Mouse (Mus musculus): ENCODE measurements around the gene Acot2.
A peak's percentile ranks its signal among the peaks of the same experiment; 100 is the strongest.
"Not testable (repeated sequence)": the region's sequence is repeated elsewhere in the genome, so short reads cannot be mapped to it uniquely, and the experiment has no call there.

The Acot2 gene

DNA sequence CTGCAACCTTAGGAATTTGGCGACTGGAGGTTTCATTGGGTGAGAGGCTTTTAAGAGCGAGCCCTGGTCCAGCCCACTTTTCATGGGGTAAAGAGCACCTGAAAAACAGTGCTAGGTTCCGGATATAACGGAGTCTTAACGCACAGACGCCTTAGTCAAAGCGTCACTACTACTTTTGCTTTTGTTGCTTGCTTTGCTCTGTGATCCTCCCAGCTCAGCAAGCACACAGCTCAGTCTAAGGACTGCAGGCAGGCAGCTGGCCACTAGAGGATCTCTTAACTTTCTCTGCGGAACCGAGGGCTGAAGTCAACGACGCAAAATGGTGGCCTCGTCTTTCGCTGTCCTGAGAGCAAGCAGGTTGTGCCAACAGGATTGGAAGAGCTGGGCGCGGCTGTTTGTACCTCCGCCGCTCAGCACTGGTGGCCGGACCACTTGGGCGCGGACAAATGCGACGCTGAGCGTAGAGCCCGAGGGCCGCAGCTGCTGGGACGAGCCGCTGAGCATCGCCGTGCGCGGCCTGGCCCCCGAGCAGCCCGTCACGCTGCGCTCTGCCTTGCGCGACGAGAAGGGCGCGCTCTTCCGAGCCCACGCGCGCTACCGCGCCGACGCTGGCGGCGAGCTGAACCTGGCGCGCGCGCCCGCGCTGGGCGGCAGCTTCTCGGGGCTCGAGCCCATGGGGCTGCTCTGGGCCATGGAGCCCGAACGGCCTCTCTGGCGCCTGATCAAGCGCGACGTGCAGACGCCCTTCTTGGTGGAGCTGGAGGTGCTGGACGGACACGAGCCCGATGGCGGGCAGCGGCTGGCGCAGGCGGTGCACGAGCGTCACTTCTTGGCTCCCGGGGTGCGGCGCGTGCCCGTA, at the start of gene Acot2:
Gene Acot2, plus strand, starts transcription at position 279 of the 859 bp plus-strand sequence.
- peak; percentile 83 for DNase-seq (ENCODE audit: inconsistent ontology term)

DNA sequence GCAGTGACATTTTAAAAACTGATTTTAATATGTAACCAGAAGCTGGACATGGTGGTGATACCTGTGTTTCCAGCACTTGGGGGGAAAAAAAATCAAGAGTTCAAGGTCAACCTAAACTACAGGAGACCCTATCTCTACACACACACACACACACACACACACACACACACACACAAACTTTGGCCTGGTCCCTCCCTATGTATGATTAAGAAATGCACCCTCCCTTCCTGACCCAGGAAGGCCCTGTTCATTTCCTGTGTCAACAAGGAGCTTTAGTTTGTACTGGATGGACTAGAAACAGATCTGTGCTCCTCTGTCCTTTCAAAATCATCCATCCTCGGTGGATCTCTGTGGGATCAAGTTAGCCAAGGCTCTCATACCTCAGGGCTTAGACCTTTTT, 49.1 kb upstream of the Acot2 start:
- DNase-seq (ENCODE audit: inconsistent ontology term): not testable (repeated sequence)

DNA sequence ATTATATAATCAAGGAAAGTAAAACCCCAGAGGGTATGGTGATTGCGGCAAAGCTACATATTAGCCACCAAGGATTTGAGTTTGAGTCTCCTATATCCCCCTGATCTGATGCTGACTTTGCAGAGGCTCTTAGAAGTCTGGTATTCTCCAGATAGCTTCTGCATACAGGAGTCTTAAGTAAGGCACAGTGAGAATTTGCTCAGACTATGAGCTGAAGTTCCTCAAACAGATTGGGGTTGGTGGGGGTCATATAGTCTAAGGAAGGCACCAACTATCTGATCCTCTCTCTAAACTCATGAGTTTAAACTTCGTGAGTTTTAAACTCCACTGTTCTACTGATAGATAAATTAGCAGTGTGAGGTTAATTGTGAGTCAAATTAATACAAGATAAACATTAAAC, 48.3 kb upstream of the Acot2 start:
- DNase-seq (ENCODE audit: inconsistent ontology term): no peak

GRCm38 (mm10) chr12:83940031-83940430, 47.6 kb upstream of the Acot2 start:
- DNase-seq (ENCODE audit: inconsistent ontology term): no peak

DNA sequence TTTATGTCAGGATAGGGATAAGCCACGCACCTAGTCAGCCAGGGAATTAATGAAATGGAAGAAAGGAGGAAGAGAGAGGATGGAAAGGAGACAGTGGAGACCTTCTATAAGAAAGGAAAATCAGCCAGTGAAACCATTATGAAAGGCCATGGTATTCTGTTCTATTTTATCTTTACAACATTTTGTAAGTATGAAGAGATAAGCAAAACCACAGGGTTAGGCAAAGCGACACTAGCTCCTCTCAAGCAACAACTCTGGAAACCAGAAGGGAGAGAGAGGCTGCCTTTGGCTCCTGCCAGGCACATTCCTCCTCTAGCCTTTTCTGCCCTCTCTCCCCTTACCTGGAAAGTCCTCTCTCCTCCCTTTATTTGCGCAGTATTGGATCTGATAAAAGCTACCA, 45.7 kb upstream of the Acot2 start:
- DNase-seq (ENCODE audit: inconsistent ontology term): no peak

GRCm38 (mm10) chr12:83947260-83947811, 40.3 kb upstream of the Acot2 start:
- DNase-seq (ENCODE audit: inconsistent ontology term): no peak

GRCm38 (mm10) chr12:83949043-83949442, 38.6 kb upstream of the Acot2 start:
- no peak for DNase-seq (ENCODE audit: inconsistent ontology term)

DNA sequence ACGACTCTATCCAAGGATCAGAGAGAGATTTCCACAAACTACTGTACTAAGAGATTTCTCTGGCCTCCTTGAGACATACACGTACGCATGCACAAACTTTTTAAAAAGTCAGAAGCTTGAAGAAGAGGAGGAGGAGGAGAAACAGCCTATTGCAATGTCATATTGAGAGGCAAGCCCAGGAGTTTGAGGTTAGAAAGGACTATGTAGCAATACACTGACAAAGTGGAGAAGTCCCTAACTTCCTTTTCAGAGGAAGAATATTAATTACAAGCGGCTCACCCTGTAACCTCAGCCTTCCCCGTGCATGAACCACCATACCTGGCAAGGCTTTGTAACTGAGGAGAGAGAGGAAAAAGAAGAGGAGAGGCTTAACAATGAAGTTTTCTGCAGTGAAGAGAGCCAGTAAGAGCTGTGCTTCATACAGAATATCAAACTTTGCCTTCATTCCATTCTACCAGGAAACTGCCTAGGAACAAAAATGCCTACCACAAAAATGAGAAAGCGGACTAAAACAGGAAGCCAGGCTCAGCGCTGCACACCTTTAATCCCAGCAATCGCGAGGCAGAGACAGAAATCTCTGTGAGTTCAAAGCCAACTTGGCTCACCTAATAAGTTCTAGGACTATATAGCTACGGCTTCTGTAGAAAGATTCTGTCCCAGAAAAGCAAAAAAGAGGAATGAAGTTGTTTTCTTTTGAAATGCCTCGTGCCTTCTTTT, 37.7 kb upstream of the Acot2 start:
- peak; percentile 6 for DNase-seq (ENCODE audit: inconsistent ontology term)

DNA sequence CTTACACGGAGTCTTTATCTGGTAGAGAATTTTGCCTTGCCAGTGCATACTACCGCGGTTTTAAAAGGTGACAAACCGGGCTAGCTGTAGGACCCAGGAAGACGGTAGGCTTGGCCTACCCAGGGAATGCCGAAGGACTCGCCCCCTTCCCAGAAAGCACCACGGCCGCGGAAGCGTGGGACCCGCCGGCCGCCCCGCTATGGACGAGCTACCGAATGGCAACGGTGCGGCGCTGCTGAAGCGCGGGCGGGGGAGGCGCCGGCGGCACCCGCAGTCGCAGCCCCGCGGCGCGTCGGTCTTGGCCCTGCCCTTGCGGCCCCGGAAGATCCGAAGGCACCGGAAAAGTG, 37.2 kb upstream of the Acot2 start, which contains the start of gene Riox1:
Gene Riox1, plus strand, starts transcription at position 116 of the 347 bp plus-strand sequence.
- peak; percentile 93 for DNase-seq (ENCODE audit: inconsistent ontology term)

- peak; percentile 42 for DNase-seq (ENCODE audit: inconsistent ontology term)
These were observed 36.6 kb upstream of the Acot2 start for GRCm38 (mm10) chr12:83950840-83951701.

DNA sequence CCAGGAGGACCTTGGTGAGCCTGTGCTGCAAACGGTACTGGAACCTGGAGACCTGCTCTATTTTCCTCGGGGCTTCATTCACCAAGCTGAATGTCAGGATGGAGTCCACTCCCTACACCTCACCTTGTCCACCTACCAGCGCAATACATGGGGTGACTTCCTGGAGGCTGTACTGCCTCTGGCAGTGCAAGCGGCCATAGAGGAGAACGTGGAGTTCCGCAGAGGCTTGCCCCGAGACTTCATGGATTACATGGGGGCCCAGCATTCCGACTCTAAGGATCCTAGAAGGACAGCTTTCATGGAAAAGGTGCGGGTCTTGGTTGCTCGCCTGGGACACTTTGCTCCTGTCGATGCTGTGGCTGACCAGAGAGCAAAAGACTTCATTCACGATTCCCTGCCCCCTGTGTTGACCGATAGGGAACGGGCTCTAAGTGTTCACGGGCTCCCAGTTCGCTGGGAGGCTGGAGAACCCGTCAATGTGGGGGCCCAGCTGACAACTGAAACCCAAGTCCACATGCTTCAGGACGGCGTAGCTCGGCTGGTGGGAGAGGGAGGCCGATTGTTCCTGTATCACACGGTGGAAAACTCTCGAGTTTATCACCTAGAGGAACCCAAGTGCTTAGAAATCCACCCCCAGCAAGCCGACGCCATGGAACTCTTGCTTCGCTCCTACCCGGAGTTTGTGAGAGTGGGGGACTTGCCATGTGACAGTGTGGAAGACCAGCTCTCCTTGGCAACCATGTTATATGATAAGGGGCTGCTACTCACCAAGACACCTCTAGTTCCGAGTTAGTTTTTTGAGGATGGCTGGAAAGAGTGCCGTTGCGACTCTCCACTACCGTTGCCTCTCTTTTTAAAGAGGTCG, 35.7 kb upstream of the Acot2 start:
- DNase-seq (ENCODE audit: inconsistent ontology term): no peak

DNA sequence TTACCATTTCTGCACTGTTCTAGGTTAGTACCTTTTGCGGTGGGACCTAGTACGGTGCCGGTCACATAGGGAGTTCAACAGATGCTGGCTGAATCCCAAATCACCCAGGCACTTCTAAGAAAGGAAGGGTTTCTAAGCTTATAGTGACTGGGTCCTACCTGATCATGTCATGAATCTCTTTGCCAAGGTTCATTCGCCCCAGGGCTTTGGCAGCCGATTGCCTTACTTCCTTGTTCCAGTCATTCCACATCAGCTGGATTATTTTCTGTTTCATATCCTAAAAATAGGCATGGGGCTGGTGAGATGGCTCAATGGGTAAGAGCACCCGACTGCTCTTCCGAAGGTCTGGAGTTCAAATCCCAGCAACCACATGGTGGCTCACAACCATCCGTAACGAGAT, 29.4 kb upstream of the Acot2 start:
- DNase-seq (ENCODE audit: inconsistent ontology term): no peak

- DNase-seq (ENCODE audit: inconsistent ontology term): no peak
These were observed 22.4 kb upstream of the Acot2 start for GRCm38 (mm10) chr12:83965235-83965634.

DNA sequence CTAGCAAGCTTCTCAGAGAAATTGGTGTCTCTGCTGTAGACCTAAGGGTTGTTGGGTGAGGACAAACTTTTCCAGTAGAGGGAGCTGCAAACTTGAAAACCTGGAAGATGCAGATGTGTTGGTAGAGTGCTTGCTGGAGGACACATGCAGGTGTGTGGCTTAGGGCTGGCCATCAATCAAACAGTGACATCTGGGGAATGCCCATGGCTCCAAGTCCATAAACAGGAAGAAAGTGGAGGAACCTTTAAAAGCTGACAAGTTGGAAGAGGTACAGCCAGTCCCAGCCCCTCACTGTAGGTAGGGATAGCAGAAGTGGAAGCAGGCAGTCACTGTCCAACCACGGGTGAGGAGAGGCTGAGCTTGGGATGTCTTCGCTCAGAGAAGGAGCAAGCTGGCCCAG, 15.5 kb upstream of the Acot2 start:
- peak; percentile 20 for DNase-seq (ENCODE audit: inconsistent ontology term)

- DNase-seq (ENCODE audit: inconsistent ontology term): no peak
These were observed 8.8 kb upstream of the Acot2 start for GRCm38 (mm10) chr12:83978862-83979261.

- DNase-seq (ENCODE audit: inconsistent ontology term): no peak
These were observed 6.0 kb upstream of the Acot2 start for GRCm38 (mm10) chr12:83981615-83982014.

DNA sequence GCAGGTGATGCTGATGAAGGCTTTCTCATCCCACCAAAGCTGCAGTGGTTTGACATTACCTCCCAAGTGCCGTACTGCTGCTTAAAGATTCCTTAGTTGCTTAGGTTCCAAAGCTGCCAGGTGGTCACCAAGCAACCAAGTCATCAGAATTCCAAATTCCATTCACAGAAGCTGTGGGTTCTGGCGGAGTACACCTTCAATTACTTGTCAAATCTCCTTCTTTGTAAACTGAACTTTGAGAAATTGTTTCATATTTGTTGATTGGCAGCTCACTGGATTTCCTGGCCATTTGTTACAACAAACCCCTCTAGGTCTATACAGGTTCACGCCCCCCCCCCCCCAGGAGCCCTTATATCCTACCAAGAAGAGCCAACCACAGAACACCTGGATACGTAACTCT, 2.9 kb upstream of the Acot2 start, which contains the start of gene Heatr4:
Gene Heatr4, minus strand, starts transcription at position 101 of the 400 bp plus-strand sequence.
- no peak for DNase-seq (ENCODE audit: inconsistent ontology term)

- no peak for DNase-seq (ENCODE audit: inconsistent ontology term)
These were observed 449 bp upstream of the Acot2 start for GRCm38 (mm10) chr12:83987242-83987582.

GRCm38 (mm10) chr12:83988483-83988882, 822 bp downstream of the Acot2 start:
- DNase-seq (ENCODE audit: inconsistent ontology term): no peak

DNA sequence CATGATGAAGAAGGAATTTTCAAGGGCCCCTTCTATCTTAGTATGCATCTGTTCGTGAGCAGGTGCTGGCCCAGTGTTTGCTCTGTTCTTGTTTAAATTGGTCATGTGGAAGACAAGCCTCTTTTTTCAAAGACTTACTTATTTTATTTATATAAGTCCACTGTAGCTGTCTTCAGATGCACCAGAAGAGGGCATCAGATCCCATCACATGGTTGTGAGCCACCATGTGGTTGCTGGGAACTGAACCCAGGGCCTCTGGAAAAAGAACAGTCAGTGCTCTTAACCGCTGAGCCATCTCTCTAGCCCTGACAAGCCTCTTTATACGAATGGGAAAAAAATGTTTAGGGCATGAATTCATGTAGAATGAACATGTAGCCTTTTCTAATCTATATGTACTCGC, 1.7 kb downstream of the Acot2 start:
- DNase-seq (ENCODE audit: inconsistent ontology term): no peak

DNA sequence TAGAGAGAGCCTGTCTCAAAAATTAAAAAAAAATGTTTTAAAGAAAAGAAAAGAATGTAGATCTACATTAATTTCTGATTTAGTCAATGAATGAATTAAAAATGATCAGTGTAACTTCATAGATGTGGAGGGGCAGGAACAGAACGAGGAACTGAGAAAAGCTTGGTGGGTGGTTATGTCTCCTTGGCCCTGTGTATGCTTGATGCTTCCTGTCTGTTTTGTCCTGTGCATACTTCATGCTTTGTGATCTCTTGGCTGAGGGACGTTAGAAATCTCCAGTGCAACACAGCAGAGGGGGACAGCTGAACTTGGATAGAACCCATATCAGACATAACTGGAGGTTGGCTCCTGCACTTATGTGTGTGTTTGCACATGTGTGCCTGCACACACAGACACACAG, 9.6 kb downstream of the Acot2 start:
- DNase-seq (ENCODE audit: inconsistent ontology term): no peak
